Mouse (Mus musculus): ENCODE measurements around the gene Gm20431. TPM values are rescaled to one million over a fixed set of nuclear protein-coding genes. Genes with fewer than 3 reads are reported as not detected.

Gene Gm20431
- polyA plus RNA-seq, 1 experiment from 2014 or later, result 7.3 TPM

DNA sequence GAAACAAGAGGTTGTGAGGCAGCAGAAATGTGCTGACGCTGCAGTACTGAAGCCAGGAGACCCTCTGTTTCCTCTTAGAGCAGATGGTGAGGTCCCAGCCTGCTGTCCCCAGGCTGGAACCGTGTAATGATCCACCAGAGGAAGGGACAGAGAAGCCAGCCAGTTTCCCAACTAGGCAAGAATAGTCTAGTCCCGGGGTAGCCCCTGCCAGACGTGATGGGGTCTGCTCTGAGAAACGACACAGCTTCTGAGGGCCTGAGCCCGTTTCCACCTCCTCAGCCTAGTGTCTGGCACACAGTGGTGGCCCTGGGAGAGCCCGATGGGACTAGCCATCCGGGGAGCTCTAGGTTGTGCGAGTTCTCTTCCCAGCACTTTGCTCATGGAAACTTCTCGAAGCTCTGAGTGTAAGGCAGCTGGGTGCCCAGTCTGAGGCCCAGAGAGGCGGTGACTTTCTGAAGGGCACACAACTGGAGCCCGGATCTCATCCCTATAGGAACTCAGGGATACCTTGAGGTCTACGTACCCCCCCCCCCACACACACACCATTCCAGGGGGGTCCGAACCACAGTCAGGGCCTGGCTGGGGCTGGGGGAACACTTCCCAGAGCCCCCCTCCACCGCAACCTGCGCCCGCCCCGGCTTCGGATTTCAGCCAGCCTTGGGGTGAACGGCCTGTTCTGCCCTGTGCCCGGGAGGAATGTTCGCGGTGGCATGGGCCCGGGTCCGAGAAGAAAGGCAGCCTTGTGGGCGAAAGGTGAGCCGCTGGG is 64.4 kb downstream of the Gm20431 start:
- ATAC-seq (replicated peaks; ENCODE audit: insufficient number of reproducible peaks, insufficient read depth, low FRiP score, low read depth), result no peak
- Histone ChIP-seq H3K4me2 (peak overlapping the region; percentile 59), H3K4me1 (replicated peaks) (peaks cover 57% of the 10 kb centered on the region), H3K27me3 (no peaks in the 10 kb centered on the region), H3K9me3 (replicated peaks) (no peaks in the 10 kb centered on the region), H3K36me3 (no peaks in the 10 kb centered on the region), H3K27ac (peak overlapping the region; percentile 73), H3K4me3 (peak overlapping the region; percentile 31), H3K9ac (peak overlapping the region; percentile 42; the same call in 1 of the 2 replicates)
- WGBS, result 35% methylated on average over 27 of the region's 27 CpGs

DNA sequence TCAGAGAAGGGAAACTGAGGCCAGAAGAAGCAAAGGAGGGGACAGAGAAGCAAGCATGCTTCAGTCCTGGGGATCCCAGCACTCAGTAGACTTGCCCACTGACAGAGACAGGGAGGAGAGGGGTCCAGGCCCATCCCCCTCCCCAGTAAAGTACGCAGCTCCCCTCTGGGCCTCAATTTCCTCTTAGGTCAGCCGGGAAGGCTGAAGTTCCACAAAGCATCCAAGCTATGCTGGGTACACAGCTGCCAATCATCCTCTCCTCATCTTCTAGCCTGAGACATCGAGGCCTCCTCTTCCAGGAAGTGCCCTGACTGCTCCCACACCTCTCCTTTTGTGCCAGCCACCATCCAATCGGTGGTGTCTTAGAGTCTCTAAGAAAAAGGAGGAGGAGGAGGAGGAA is 65.0 kb downstream of the Gm20431 start:
- Histone ChIP-seq H3K27ac (peak overlapping the region; percentile 82), H3K4me1 (replicated peaks) (peaks cover 57% of the 10 kb centered on the region), H3K9me3 (replicated peaks) (no peaks in the 10 kb centered on the region), H3K4me2 (no peak overlapping the region), H3K4me3 (no peak overlapping the region), H3K27me3 (no peaks in the 10 kb centered on the region), H3K36me3 (no peaks in the 10 kb centered on the region), H3K9ac (no peak overlapping the region; the same call in 1 of the 2 replicates)
- no peak for ATAC-seq (replicated peaks; ENCODE audit: insufficient number of reproducible peaks, insufficient read depth, low FRiP score, low read depth)
- WGBS, result 41% methylated on average over 4 of the region's 4 CpGs

- no peaks in the 10 kb centered on the region for H3K27me3 ChIP-seq
- no peak overlapping the region for H3K4me2 ChIP-seq
- H3K4me1 ChIP-seq (replicated peaks), result peaks cover 52% of the 10 kb centered on the region
- H3K4me3 ChIP-seq, result no peak overlapping the region
- H3K9me3 ChIP-seq (replicated peaks), result no peaks in the 10 kb centered on the region
- WGBS, result 41% methylated on average over 14 of the region's 14 CpGs
- peak overlapping the region; percentile 82 for H3K27ac ChIP-seq
- H3K9ac ChIP-seq, result no peak overlapping the region
- no peaks in the 10 kb centered on the region for H3K36me3 ChIP-seq
- ATAC-seq (replicated peaks; ENCODE audit: insufficient number of reproducible peaks, insufficient read depth, low FRiP score, low read depth), result no peak
Observed at GRCm38 (mm10) chr2:167595761-167596171, 65.5 kb downstream of the Gm20431 start.

GRCm38 (mm10) chr2:167594444-167594934 is 66.8 kb downstream of the Gm20431 start:
- Histone ChIP-seq H3K4me1 (replicated peaks) (peaks cover 44% of the 10 kb centered on the region), H3K27me3 (no peaks in the 10 kb centered on the region), H3K9me3 (replicated peaks) (no peaks in the 10 kb centered on the region), H3K27ac (peak overlapping the region; percentile 82), H3K4me3 (no peak overlapping the region), H3K4me2 (peak overlapping the region; percentile 1; the same call in 1 of the 2 replicates), H3K9ac (no peak overlapping the region), H3K36me3 (no peaks in the 10 kb centered on the region)
- WGBS, result 30% methylated on average over 10 of the region's 10 CpGs
- ATAC-seq (replicated peaks; ENCODE audit: insufficient number of reproducible peaks, insufficient read depth, low FRiP score, low read depth), result peak; percentile 73

- no peak for ATAC-seq (replicated peaks; ENCODE audit: insufficient number of reproducible peaks, insufficient read depth, low FRiP score, low read depth)
- no peaks in the 10 kb centered on the region for H3K27me3 ChIP-seq
- no peaks in the 10 kb centered on the region for H3K9me3 ChIP-seq (replicated peaks)
- no peak overlapping the region for H3K4me3 ChIP-seq
- H3K36me3 ChIP-seq, result no peaks in the 10 kb centered on the region
- H3K27ac ChIP-seq, result peak overlapping the region; percentile 82
- peaks cover 52% of the 10 kb centered on the region for H3K4me1 ChIP-seq (replicated peaks)
- WGBS, result 59% methylated on average over 4 of the region's 4 CpGs
- H3K4me2 ChIP-seq, result no peak overlapping the region
- H3K9ac ChIP-seq, result no peak overlapping the region
Observed at GRCm38 (mm10) chr2:167593551-167594250, 67.6 kb downstream of the Gm20431 start.

GRCm38 (mm10) chr2:167588774-167589577 is 72.3 kb downstream of the Gm20431 start:
- H3K4me2 ChIP-seq, result peak overlapping the region; percentile 53
- 20% methylated on average over 21 of the region's 21 CpGs for WGBS
- H3K4me3 ChIP-seq, result peak overlapping the region; percentile 37
- peaks cover 26% of the 10 kb centered on the region for H3K4me1 ChIP-seq (replicated peaks)
- peak overlapping the region; percentile 45 for H3K9ac ChIP-seq
- ATAC-seq (replicated peaks; ENCODE audit: insufficient number of reproducible peaks, insufficient read depth, low FRiP score, low read depth), result peak; percentile 37; the same call in 1 of the 2 replicates
- no peaks in the 10 kb centered on the region for H3K27me3 ChIP-seq
- no peaks in the 10 kb centered on the region for H3K36me3 ChIP-seq
- H3K9me3 ChIP-seq (replicated peaks), result no peaks in the 10 kb centered on the region
- peak overlapping the region; percentile 80 for H3K27ac ChIP-seq

GRCm38 (mm10) chr2:167586976-167587375 is 74.3 kb downstream of the Gm20431 start:
- Histone ChIP-seq H3K9ac (no peak overlapping the region), H3K4me3 (no peak overlapping the region), H3K4me1 (replicated peaks) (peaks cover 39% of the 10 kb centered on the region), H3K27me3 (no peaks in the 10 kb centered on the region), H3K4me2 (no peak overlapping the region), H3K27ac (no peak overlapping the region), H3K9me3 (replicated peaks) (no peaks in the 10 kb centered on the region), H3K36me3 (no peaks in the 10 kb centered on the region)
- WGBS, result 33% methylated on average over 9 of the region's 9 CpGs
- ATAC-seq (replicated peaks; ENCODE audit: insufficient number of reproducible peaks, insufficient read depth, low FRiP score, low read depth), result no peak

DNA sequence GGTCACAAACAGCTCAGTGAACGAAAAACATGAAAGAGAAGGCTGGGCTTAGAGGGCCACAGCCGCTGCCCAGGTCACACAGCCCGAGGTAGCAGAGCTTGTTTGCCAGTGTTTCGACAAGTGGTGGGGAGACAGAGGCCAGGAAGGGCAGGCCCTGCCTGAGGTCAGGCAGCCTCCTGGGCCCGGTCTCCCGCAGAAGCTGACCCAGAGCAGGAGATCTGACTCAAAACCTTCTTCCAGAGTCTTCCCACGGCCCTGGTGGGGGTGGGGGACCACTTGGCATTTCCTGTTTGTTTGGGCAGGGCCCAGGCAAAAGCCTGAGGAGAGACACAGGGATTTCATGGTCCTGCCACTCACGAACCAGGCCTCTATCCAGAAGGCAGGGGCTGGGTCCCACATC is 75.3 kb downstream of the Gm20431 start:
- H3K4me3 ChIP-seq, result no peak overlapping the region
- ATAC-seq (replicated peaks; ENCODE audit: insufficient number of reproducible peaks, insufficient read depth, low FRiP score, low read depth), result no peak
- H3K36me3 ChIP-seq, result no peaks in the 10 kb centered on the region
- H3K4me1 ChIP-seq (replicated peaks), result peaks cover 44% of the 10 kb centered on the region
- 43% methylated on average over 8 of the region's 8 CpGs for WGBS
- H3K4me2 ChIP-seq, result no peak overlapping the region
- peak overlapping the region; percentile 16; the same call in 1 of the 2 replicates for H3K27ac ChIP-seq
- no peaks in the 10 kb centered on the region for H3K9me3 ChIP-seq (replicated peaks)
- H3K9ac ChIP-seq, result no peak overlapping the region
- no peaks in the 10 kb centered on the region for H3K27me3 ChIP-seq

DNA sequence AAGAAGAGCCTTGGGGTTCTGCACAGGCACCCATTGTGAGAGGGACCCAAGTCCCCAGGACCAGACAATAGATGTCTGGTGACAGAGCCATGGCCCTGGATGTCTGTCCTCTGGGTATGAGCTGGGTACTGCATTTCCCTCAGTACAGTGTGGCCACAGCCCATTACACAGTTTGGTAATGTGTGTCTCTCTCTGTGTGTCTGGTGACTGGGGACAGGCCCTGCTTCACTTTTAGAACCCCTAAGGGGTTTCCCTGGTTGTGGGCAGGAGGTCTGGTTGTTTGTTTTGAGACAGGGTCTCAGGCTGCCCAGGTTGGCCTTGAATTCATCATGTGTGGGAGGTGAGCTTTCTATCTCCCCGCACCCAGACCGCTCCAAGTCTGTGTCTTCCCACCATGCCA is 76.0 kb downstream of the Gm20431 start:
- Histone ChIP-seq H3K4me2 (no peak overlapping the region), H3K36me3 (no peaks in the 10 kb centered on the region), H3K9me3 (replicated peaks) (no peaks in the 10 kb centered on the region), H3K27me3 (no peaks in the 10 kb centered on the region), H3K4me1 (replicated peaks) (peaks cover 44% of the 10 kb centered on the region), H3K9ac (no peak overlapping the region), H3K4me3 (no peak overlapping the region), H3K27ac (no peak overlapping the region)
- WGBS, result 73% methylated on average over 2 of the region's 2 CpGs
- no peak for ATAC-seq (replicated peaks; ENCODE audit: insufficient number of reproducible peaks, insufficient read depth, low FRiP score, low read depth)

DNA sequence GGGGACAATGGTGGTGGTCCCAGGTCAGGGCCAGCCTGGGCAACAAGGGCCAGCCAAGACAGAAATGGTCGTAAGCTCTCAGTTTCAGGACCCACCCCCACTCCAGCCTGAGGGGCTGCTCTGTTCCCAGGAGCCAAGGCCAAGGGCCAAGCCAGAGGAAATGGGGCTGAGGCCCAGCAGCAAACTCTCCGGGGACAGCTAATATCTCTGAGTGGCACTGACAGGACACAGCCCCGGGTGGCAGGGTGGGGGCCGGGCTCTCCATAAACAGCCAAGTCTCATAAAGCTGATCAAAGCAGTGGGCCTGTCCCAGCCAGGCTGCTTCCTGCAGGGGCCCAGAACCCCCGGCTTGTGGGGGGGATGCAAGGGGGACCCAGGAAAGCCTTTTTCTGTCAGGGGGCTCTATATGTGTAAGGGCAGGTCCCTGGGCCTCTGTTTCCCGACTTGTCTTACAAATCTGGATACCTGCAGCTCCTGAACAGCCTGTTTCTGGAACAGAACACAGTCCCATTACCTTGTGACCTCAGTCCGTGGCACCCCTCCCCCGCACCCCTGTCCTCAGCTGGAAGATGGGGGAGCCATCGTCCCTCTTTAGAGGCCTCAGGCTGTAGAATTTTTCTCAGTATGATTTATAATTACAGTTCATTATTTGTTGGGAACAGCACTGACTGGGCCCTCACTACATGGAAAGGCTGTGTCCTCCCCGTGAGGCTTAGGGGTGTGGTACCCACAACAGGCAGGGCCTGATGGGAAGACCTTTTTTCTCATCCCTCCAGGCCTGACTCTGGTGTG is 77.9 kb downstream of the Gm20431 start:
- Histone ChIP-seq H3K4me2 (no peak overlapping the region), H3K27me3 (no peaks in the 10 kb centered on the region), H3K4me1 (replicated peaks) (peaks cover 34% of the 10 kb centered on the region), H3K27ac (peak overlapping the region; percentile 50), H3K4me3 (no peak overlapping the region), H3K9me3 (replicated peaks) (no peaks in the 10 kb centered on the region), H3K36me3 (no peaks in the 10 kb centered on the region), H3K9ac (no peak overlapping the region; the same call in none of the 2 replicates)
- WGBS, result 23% methylated on average over 10 of the region's 10 CpGs
- peak; percentile 50 for ATAC-seq (replicated peaks; ENCODE audit: insufficient number of reproducible peaks, insufficient read depth, low FRiP score, low read depth)
